Mouse (Mus musculus): ENCODE measurements around the gene Gpx2.

The Gpx2 gene

GRCm38 (mm10) chr12:76795350-76795749 is at the start of gene Gpx2:
Gene Gpx2 (minus strand): TSS chr12:76795554.
- DNase-seq (ENCODE audit: low spot score) = no peak

DNA sequence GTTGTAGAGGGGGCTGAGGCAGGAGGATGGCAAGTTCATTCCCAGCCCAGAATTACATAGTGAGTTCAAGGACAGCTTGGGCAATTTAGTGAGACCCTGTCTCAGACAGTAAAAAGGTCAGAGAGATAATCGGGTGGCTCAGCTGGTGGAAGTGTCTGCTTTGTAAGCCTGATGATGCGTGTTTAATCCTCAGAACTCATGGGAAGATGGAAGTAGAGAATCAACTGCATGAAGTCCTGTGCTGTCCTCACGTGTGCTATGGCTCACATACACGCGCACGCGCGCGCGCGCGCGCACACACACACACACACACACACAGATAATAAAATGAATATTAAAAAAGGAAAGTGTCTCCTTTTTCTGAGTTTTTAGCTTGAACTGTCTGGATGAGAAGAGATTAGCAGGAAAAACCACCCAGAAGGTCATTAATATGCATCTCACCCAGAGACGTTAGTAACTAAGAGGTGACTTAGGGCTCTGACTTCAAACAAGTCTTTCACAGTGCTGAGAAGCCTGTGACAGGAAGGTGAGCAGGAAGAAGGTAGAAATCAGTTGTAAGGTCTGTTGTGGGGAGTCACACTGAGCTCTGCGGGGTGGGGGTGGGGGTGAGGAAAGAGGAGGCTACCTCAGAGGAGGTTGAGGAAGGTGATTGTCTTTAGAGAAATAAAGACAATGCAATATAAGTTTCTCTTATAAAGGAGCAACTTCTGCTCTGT is 49.1 kb upstream of the Gpx2 start:
- no peak for DNase-seq (ENCODE audit: low spot score)

GRCm38 (mm10) chr12:76840081-76840480 is 44.7 kb upstream of the Gpx2 start:
- DNase-seq (ENCODE audit: low spot score) = no peak

GRCm38 (mm10) chr12:76839298-76839697 is 43.9 kb upstream of the Gpx2 start:
- DNase-seq (ENCODE audit: low spot score) = no peak

DNA sequence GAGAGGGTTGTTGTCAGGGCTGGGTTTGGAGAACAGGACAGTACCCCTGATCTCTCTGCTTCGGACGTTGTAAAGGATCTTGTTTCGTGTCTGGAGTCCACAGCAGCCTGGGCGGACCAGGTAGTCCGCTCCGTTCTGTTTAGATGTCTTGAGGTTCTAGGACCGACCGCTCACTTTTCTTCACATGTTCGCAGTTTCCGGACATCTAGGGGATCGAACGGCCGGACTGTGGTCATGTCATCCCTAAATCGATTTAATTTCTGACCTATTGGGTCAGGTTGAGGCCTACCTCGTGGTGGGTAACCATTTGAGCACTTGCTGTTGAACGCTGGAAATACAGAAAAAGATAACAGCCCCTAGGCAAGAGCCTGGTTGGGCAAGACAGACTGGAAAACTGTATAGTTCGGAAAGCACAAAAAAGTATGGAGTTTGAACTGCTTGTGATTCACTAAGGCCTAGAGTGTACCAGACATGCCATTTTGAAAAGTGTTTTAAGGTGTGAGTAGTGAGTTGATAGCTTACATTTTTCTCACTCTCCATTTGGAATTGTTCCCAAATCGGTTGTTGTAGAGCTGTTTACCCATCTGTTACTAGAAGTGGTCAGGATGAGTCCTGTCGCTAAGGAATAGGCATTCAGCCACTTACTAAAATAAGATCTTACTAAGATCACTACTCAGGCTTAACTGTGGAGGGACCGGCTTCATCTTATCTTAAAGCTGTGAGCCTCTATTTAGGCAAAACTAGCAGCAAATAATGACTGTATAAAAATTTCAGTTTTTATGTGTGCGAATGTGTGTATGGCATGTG is 42.7 kb upstream of the Gpx2 start:
- DNase-seq (ENCODE audit: low spot score) = no peak

- DNase-seq (ENCODE audit: low spot score) = peak; percentile 95
Measured at GRCm38 (mm10) chr12:76837101-76837843, 41.9 kb upstream of the Gpx2 start.

- no peak for DNase-seq (ENCODE audit: low spot score)
Measured at GRCm38 (mm10) chr12:76832704-76833103, 37.4 kb upstream of the Gpx2 start.

GRCm38 (mm10) chr12:76825283-76825682 is 29.9 kb upstream of the Gpx2 start:
- DNase-seq (ENCODE audit: low spot score) = no peak

DNA sequence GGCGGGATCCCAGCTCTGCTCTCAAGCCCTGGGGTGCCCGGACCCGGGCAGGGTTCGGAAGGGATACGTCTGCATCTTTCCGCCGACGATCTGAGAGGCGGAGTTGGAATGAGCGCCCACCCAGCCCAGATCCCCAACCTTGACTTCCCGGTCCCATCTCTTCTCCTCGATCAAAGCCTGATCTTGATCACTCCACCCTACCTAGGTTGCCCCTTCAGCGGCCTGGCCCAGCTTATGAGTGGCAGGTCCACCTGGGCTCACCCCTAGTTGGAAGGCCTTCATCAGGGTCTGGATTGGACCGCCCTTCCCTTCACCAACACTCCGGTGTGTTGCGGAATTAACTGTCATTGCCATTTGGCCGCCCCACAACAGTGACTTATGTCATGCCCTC is 27.3 kb upstream of the Gpx2 start, which contains the start of gene Rab15:
Gene Rab15 (minus strand): TSS at position 258 of the 391 bp plus-strand sequence.
- no peak for DNase-seq (ENCODE audit: low spot score)

- no peak for DNase-seq (ENCODE audit: low spot score)
Measured at GRCm38 (mm10) chr12:76822002-76822650, 26.8 kb upstream of the Gpx2 start.

- DNase-seq (ENCODE audit: low spot score) = no peak
Measured at GRCm38 (mm10) chr12:76820615-76821014, 25.3 kb upstream of the Gpx2 start.

- no peak for DNase-seq (ENCODE audit: low spot score)
Measured at GRCm38 (mm10) chr12:76819816-76820215, 24.5 kb upstream of the Gpx2 start.

GRCm38 (mm10) chr12:76818908-76819307 is 23.6 kb upstream of the Gpx2 start:
- no peak for DNase-seq (ENCODE audit: low spot score)

DNA sequence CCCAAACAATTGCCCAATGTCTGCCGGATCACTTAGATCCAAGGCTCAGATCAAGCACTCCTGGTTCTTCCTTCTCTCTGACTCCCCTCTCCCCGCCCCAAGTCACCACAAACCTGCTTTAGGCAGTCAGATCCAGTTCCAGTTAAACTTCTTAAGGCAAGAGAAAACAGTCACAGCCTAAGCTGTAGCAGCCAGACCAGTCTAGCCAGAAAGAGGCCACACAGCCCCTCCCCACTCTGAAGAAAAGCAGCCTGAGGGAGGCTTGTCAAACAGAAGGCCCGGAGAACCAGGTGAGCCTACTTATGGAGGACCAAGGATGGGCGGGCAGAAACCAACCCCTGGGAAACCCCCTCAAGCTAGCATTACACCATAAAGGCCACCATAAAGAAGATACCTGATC is 22.8 kb upstream of the Gpx2 start:
- DNase-seq (ENCODE audit: low spot score) = peak; percentile 43

DNA sequence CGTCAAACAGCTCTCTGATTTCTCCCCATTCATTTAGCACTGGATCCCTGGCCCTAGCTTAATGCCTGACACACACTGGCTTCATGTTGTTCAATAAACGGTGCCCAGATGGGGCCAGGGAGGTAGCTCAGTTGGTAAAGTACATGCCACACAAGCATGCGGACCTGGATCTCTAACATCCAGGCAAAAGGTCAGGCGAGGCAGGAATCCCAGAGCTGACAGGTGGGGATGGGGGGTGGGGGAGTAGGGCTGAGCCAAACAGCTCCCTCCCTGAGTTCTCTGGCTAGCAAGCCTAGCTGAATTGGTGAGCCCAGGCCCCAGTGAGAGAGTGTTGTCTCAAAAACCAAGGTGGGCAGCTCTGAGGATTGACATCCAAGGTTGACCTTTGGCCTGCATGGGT is 21.8 kb upstream of the Gpx2 start:
- no peak for DNase-seq (ENCODE audit: low spot score)

DNA sequence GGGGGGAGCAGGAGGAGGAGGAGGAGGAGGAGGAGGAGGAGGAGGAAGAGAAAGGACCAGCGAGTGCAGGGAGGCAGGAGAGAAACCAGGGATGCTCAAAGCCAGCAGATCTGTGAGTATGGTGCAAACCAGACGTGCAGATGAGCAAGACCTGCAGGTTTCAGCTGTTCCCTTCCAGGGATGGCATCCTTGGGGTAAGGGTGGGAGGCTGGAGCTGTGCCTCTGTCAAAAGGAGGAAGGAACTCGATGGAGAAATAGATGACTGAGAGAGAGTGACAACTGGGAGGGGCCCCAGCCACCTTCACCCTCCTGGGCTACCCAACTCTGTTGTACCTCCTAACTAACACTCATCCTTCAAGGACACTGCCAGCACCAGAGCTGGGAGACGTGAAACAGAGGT is 21.4 kb upstream of the Gpx2 start:
- DNase-seq (ENCODE audit: low spot score) = no peak

- DNase-seq (ENCODE audit: low spot score) = no peak
Measured at GRCm38 (mm10) chr12:76814120-76814519, 18.8 kb upstream of the Gpx2 start.

- DNase-seq (ENCODE audit: low spot score) = no peak
Measured at GRCm38 (mm10) chr12:76813543-76813942, 18.2 kb upstream of the Gpx2 start.

DNA sequence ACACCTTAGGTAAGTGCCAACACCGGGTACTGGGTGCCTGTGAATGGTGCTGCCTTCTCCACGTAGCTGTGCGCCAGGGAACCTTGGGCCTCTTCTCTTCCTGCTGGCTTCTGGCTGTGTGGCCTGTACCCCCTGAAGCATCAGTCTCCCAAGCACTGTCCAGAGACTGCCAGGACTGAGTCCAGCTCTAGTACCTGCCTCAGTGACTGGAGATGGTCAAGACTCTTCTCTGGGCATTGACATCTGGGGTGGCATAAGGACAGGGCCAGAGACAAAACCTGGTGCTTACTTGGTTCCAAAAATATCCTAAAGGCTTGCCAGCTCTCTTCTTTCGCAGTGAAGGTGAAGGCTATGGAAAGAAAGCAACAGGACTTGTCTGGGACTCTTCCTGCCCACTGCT is 15.7 kb upstream of the Gpx2 start:
- DNase-seq (ENCODE audit: low spot score) = no peak

GRCm38 (mm10) chr12:76810491-76810890 is 15.1 kb upstream of the Gpx2 start:
- DNase-seq (ENCODE audit: low spot score) = no peak

GRCm38 (mm10) chr12:76807796-76808195 is 12.4 kb upstream of the Gpx2 start:
- DNase-seq (ENCODE audit: low spot score) = no peak

All from urinary bladder, postnatal 25 days (tissue).